Mouse (Mus musculus): ENCODE measurements at regions not wholly inside any gene's neighbourhood (a gene's known extent, or its start where the extent isn't known, plus 50 kb on each side); places are given as distances from the start of the nearest gene placed in this dataset.

GRCm38 (mm10) chr2:9804306-9804705 is 76.7 kb upstream of the 4930412O13Rik start:
- no peak for DNase-seq (ENCODE audit: low spot score)

GRCm38 (mm10) chr2:9805590-9805989 is 75.5 kb upstream of the 4930412O13Rik start:
- no peak for DNase-seq (ENCODE audit: low spot score)

All from spleen, adult 12 weeks (tissue).